Comparison of ENCODE assay signal across 9 mouse cellular contexts in genomic region chr13:24027191-24028170, GRCm38 (mm10). TPM values are rescaled to one million over a fixed set of nuclear protein-coding genes. Genes with fewer than 3 reads are reported as not detected.
DNase-seq lines count a peak whose midpoint lies in the region; ATAC-seq and TF ChIP-seq lines count a peak whose summit lies in the region.
"Had no signal": no experiment of that assay in that cellular context is flagged by ENCODE, and none has a peak within 500 bp of the region (broad histone marks: within the 10 kb centered on the region; RNA-seq: fewer than 3 reads in every experiment).

No protein-coding gene starts in this region.

- in situ Hi-C loops in Patski (cut with MboI; ENCODE audit: low pct_unique_long_range_greater_than_20kb) = no loop called here

- no peak overlapping the region for H3K27ac ChIP-seq in cerebellum, adult 2 months (ENCODE audit: insufficient read depth, low read length)
- H3K27ac ChIP-seq: limb, embryonic 13.5 days had no signal

- no peak for ATAC-seq in Patski

- CTCF ChIA-PET in Patski (lab: Charles Lee) = interaction anchor here (1.2 to 1.5 kb wide), 6 partner anchors 14 to 289 kb away, joined by 3 to 5 read pairs (median 3); no protein-coding TSS in a partner anchor

- no peak overlapping the region for H3K4me3 ChIP-seq in cerebellum, adult 2 months (replicated peaks; ENCODE audit: insufficient read depth, low read depth, low read length)
- H3K4me3 ChIP-seq: limb, embryonic 13.5 days had no signal

- H3K27me3 ChIP-seq in cerebellum, adult 2 months (ENCODE audit: control insufficient read depth, insufficient read depth, low read length) = no peaks in the 10 kb centered on the region
- no peaks in the 10 kb centered on the region for H3K27me3 ChIP-seq in Patski
- H3K27me3 ChIP-seq: limb, embryonic 13.5 days had no signal

- TF ChIP-seq CTCF in cerebellum, adult 2 months (IDR thresholded peaks at IDR 0.05; ENCODE audit: borderline replicate concordance, insufficient read depth, low read depth, low read length) = peak; percentile 14; the same call in 1 of the 2 replicates
- TF ChIP-seq CTCF in Patski (IDR thresholded peaks at IDR 0.05) = peak; percentile 40

- peak in 1 of 2 experiments; percentile 15 for DNase-seq in cerebellum, adult 2 months
- DNase-seq in cerebellum, adult 18-20 months = no peak
- DNase-seq in layer of hippocampus, adult 9-10 months (ENCODE audit: low spot score) = peak; percentile 59
- no peak for DNase-seq in layer of hippocampus, postnatal 36 days
- no peak for DNase-seq in Patski (ENCODE audit: low read depth, low spot score)
- DNase-seq in induced T-regulatory cell, adult 2 months (ENCODE audit: low read depth) = peak; percentile 17
- no peak for DNase-seq in spleen, postnatal 14 days (ENCODE audit: low spot score in 2 of 2)
- no peak for DNase-seq in ovary, postnatal 36 days (ENCODE audit: low spot score)

- POLR2A ChIA-PET in Patski (lab: Charles Lee) = no interaction called here

- 65% methylated on average over 5 of the region's 5 CpGs for WGBS in cerebellum, adult 2 months

- TF ChIP-seq POLR2A in cerebellum, adult 2 months (IDR thresholded peaks at IDR 0.05; ENCODE audit: borderline replicate concordance, insufficient read depth, low read length) = no peak

- H3K4me1 ChIP-seq in cerebellum, adult 2 months (ENCODE audit: control insufficient read depth, insufficient read depth, low read length) = no peaks in the 10 kb centered on the region

RNA-seq across cellular contexts. Expression of gene Scgn, which starts 36.5 kb away (rescaled TPM):
- 0.11 and 0.21 TPM in 2 replicates for polyA plus RNA-seq in cerebellum, adult 2 months (2012; rRNA removed)
- 1 to 10 TPM in 1 of 2 experiments, under 1 TPM in 1; 0.99 to 1.2 TPM for total RNA-seq in layer of hippocampus, postnatal 36 days (2021)
- 0.21 TPM for polyA plus RNA-seq in Patski (2021)
- polyA plus RNA-seq: limb, embryonic 13.5 days had no signal

Comparison
In these comparisons a context has a peak if more than half of its experiments do, and no peak if none do; other contexts are left out.
1. DNase-seq: peak in layer of hippocampus, adult 9-10 months (single experiment) and induced T-regulatory cell, adult 2 months (single experiment); none in cerebellum, adult 18-20 months (0 of 2), layer of hippocampus, postnatal 36 days (0 of 2), Patski (single experiment), spleen, postnatal 14 days (0 of 2) and ovary, postnatal 36 days (single experiment).